Mouse (Mus musculus) midbrain, embryonic 10.5 days (tissue): ENCODE results near the gene Mrpl42. TPM values are rescaled to one million over a fixed set of nuclear protein-coding genes. Genes with fewer than 3 reads are reported as not detected.
A peak's percentile ranks its signal among the peaks of the same experiment; 100 is the strongest.

Experiments
- DNase-seq: peaks from one replicate; pipeline ENCODE4 v3.0.0-alpha.2; 2017; ENCODE audit warnings: low spot score
- H3K27ac ChIP-seq: fragments of 300-500 bp; sonication (generic); replicated peaks from 2 replicates; pipeline ENCODE4 v1.5.1; 2016; ENCODE audit warnings: mild to moderate bottlenecking
- H3K27me3 ChIP-seq: fragments of 300-500 bp; sonication (generic); 2 replicates; pipeline ENCODE4 v1.6.1; 2016; ENCODE audit warnings: low read depth, mild to moderate bottlenecking; ENCODE audit not compliant: poor library complexity, severe bottlenecking
- H3K36me3 ChIP-seq: fragments of 300-500 bp; sonication (generic); 2 replicates; pipeline ENCODE4 v1.6.1; 2016; ENCODE audit warnings: mild to moderate bottlenecking, moderate library complexity
- H3K4me1 ChIP-seq: fragments of 300-500 bp; sonication (generic); 2 replicates; pipeline ENCODE4 v1.6.1; 2016
- H3K4me3 ChIP-seq: fragments of 300-500 bp; sonication (generic); 2 replicates; pipeline ENCODE4 v1.5.1; 2016; ENCODE audit warnings: mild to moderate bottlenecking, moderate library complexity
- H3K9me3 ChIP-seq: fragments of 300-500 bp; sonication (generic); replicated peaks from 2 replicates; pipeline ENCODE4 v1.6.1; 2016; ENCODE audit warnings: mild to moderate bottlenecking
- WGBS: fragments of 180-500 bp; shearing (Covaris S2); methylation state at CpG from one replicate; pipeline ENCODE4 v1.1.7; 2016; 5-methylcytosine and 5-hydroxymethylcytosine counted together
- polyA plus RNA-seq: library from polyadenylated mRNA; unstranded; fragments of >200 nt; fragmentation: Nextera tagmentation; extraction: Ambion mirVana; gene quantifications from 2 replicates; pipeline ENCODE4 v1.2.1, GENCODE M21; 2016

Mrpl42 gene
- polyA plus RNA-seq, 1 experiment from 2014 or later = 398 TPM

GRCm38 (mm10) chr10:95535399-95536221, 33.9 kb upstream of the Mrpl42 start:
- Histone ChIP-seq H3K9me3 (no peaks in the 10 kb centered on the region), H3K4me1 (0 out of 2 replicates have a peak, but pooled peaks cover under 1% of the 10 kb centered on the region), H3K4me3 (no peak overlapping the region), H3K27me3 (no peaks in the 10 kb centered on the region), H3K36me3 (0 out of 2 replicates have a peak, but pooled peaks cover 3% of the 10 kb centered on the region), H3K27ac (no peak overlapping the region)
- 92% methylated on average over 8 of the region's 8 CpGs for WGBS
- no peak for DNase-seq

- no peak for DNase-seq
- no peaks in the 10 kb centered on the region for H3K27me3 ChIP-seq
- 90% methylated on average over 7 of the region's 7 CpGs for WGBS
- no peak overlapping the region for H3K27ac ChIP-seq
- peaks cover 9% of the 10 kb centered on the region; the same call in 1 of the 2 replicates for H3K4me1 ChIP-seq
- no peak overlapping the region for H3K4me3 ChIP-seq
- 0 out of 2 replicates have a peak, but pooled peaks cover 3% of the 10 kb centered on the region for H3K36me3 ChIP-seq
- H3K9me3 ChIP-seq = no peaks in the 10 kb centered on the region
Observed at GRCm38 (mm10) chr10:95533382-95533781, 31.6 kb upstream of the Mrpl42 start.

- Histone ChIP-seq H3K9me3 (no peaks in the 10 kb centered on the region), H3K27ac (no peak overlapping the region), H3K4me3 (no peak overlapping the region), H3K4me1 (peaks cover 9% of the 10 kb centered on the region; the same call in 1 of the 2 replicates), H3K36me3 (0 out of 2 replicates have a peak, but pooled peaks cover 3% of the 10 kb centered on the region), H3K27me3 (no peaks in the 10 kb centered on the region)
- WGBS = 92% methylated on average over 5 of the region's 5 CpGs
- DNase-seq = no peak
Observed at GRCm38 (mm10) chr10:95532916-95533315, 31.2 kb upstream of the Mrpl42 start.

- Histone ChIP-seq H3K27ac (no peak overlapping the region), H3K9me3 (no peaks in the 10 kb centered on the region), H3K36me3 (0 out of 2 replicates have a peak, but pooled peaks cover 3% of the 10 kb centered on the region), H3K4me3 (no peak overlapping the region), H3K27me3 (no peaks in the 10 kb centered on the region), H3K4me1 (peaks cover 9% of the 10 kb centered on the region; the same call in 1 of the 2 replicates)
- WGBS = 87% methylated on average over 2 of the region's 2 CpGs
- DNase-seq = no peak
Observed at GRCm38 (mm10) chr10:95530551-95531121, 28.9 kb upstream of the Mrpl42 start.

GRCm38 (mm10) chr10:95526495-95527122, 24.9 kb upstream of the Mrpl42 start:
- Histone ChIP-seq H3K27me3 (no peaks in the 10 kb centered on the region), H3K4me3 (no peak overlapping the region), H3K4me1 (peaks cover 9% of the 10 kb centered on the region; the same call in 1 of the 2 replicates), H3K27ac (no peak overlapping the region), H3K9me3 (peaks cover 3% of the 10 kb centered on the region; the same call in 1 of the 2 replicates), H3K36me3 (peaks cover 17% of the 10 kb centered on the region)
- WGBS = 93% methylated on average over 5 of the region's 5 CpGs
- DNase-seq = no peak

GRCm38 (mm10) chr10:95525871-95526270, 24.1 kb upstream of the Mrpl42 start:
- 95% methylated on average over 5 of the region's 5 CpGs for WGBS

GRCm38 (mm10) chr10:95525037-95525675, 23.4 kb upstream of the Mrpl42 start:
- WGBS = 92% methylated on average over 6 of the region's 6 CpGs
- Histone ChIP-seq H3K4me1 (peaks cover 4% of the 10 kb centered on the region; the same call in 1 of the 2 replicates), H3K4me3 (no peak overlapping the region), H3K27me3 (no peaks in the 10 kb centered on the region), H3K27ac (no peak overlapping the region), H3K36me3 (peaks cover 30% of the 10 kb centered on the region), H3K9me3 (peaks cover 5% of the 10 kb centered on the region; the same call in 1 of the 2 replicates)
- DNase-seq = no peak

More at GRCm38 (mm10) chr10:95525871-95526270, 24.1 kb upstream of the Mrpl42 start:
- peaks cover 5% of the 10 kb centered on the region; the same call in 1 of the 2 replicates for H3K9me3 ChIP-seq
- H3K4me3 ChIP-seq = no peak overlapping the region
- peaks cover 22% of the 10 kb centered on the region for H3K36me3 ChIP-seq
- H3K4me1 ChIP-seq = peaks cover 9% of the 10 kb centered on the region; the same call in 1 of the 2 replicates
- H3K27ac ChIP-seq = no peak overlapping the region
- no peak for DNase-seq
- no peaks in the 10 kb centered on the region for H3K27me3 ChIP-seq

- Histone ChIP-seq H3K4me1 (peaks cover 21% of the 10 kb centered on the region), H3K27me3 (no peaks in the 10 kb centered on the region), H3K4me3 (no peak overlapping the region), H3K27ac (no peak overlapping the region), H3K36me3 (peaks cover 45% of the 10 kb centered on the region), H3K9me3 (peaks cover 5% of the 10 kb centered on the region; the same call in 1 of the 2 replicates)
- WGBS = 93% methylated on average over 6 of the region's 6 CpGs
- DNase-seq = no peak
Observed at GRCm38 (mm10) chr10:95517656-95518055, 15.9 kb upstream of the Mrpl42 start.

- peaks cover 21% of the 10 kb centered on the region for H3K4me1 ChIP-seq
- peak overlapping the region; percentile 97 for H3K27ac ChIP-seq
- peaks cover 24% of the 10 kb centered on the region for H3K36me3 ChIP-seq
- under 1% methylated on average over 67 of the region's 80 CpGs for WGBS
- H3K9me3 ChIP-seq = no peaks in the 10 kb centered on the region
- H3K27me3 ChIP-seq = no peaks in the 10 kb centered on the region
- DNase-seq = no peak
- peak overlapping the region; percentile 100 for H3K4me3 ChIP-seq
Observed at GRCm38 (mm10) chr10:95515293-95515931, 13.7 kb upstream of the Mrpl42 start.

- H3K4me3 ChIP-seq = peak within 1 kb of the TSS; percentile 100
- DNase-seq = peak; percentile 99
- H3K27me3 ChIP-seq = no peaks in the 10 kb centered on the region
- H3K36me3 ChIP-seq = peaks cover 18% of the 10 kb centered on the region
- peaks cover 21% of the 10 kb centered on the region for H3K4me1 ChIP-seq
- WGBS = under 1% methylated on average over 81 of the region's 81 CpGs
- no peaks in the 10 kb centered on the region for H3K9me3 ChIP-seq
- peak within 1 kb of the TSS; percentile 97 for H3K27ac ChIP-seq
Observed at GRCm38 (mm10) chr10:95514656-95515292, 13.0 kb upstream of the Mrpl42 start, which contains the start of gene Ube2n. Gene Ube2n (plus strand): TSS chr10:95515145.

- peak overlapping the region; percentile 97 for H3K27ac ChIP-seq
- DNase-seq = no peak
- no peaks in the 10 kb centered on the region for H3K9me3 ChIP-seq
- no peaks in the 10 kb centered on the region for H3K27me3 ChIP-seq
- H3K4me1 ChIP-seq = peaks cover 21% of the 10 kb centered on the region
- peaks cover 10% of the 10 kb centered on the region for H3K36me3 ChIP-seq
- H3K4me3 ChIP-seq = peak overlapping the region; percentile 100
- whole genome bisulfite sequencing = 33% methylated on average over 15 of the region's 15 CpGs
Observed at GRCm38 (mm10) chr10:95513768-95514556, 12.2 kb upstream of the Mrpl42 start.
